Mouse (Mus musculus) MEL (cell line): ENCODE measurements around the gene Huwe1. TPM values are rescaled to one million over a fixed set of nuclear protein-coding genes. Genes with fewer than 3 reads are reported as not detected.

ENCODE experiments used
- DNase-seq: peaks from one replicate; pipeline ENCODE4 v3.0.0; 2011; ENCODE audit warnings: low read depth, low spot score
- H3K27ac ChIP-seq: 2 replicates; pipeline ENCODE4 v1.5.1; 2012; ENCODE audit warnings: low read depth, mild to moderate bottlenecking, control low read depth, low read length, moderate library complexity; ENCODE audit not compliant: control insufficient read depth
- H3K27me3 ChIP-seq, 2 experiments: fragments of 150-350 bp in 1 of 2; sonication (generic) in 1 of 2; 2 replicates each; pipeline ENCODE4 v1.6.1; 2012; ENCODE audit warnings: low read length in 2 of 2, mild to moderate bottlenecking in 2 of 2, improper control_type of control experiment in 1 of 2, moderate library complexity in 1 of 2; ENCODE audit not compliant: insufficient read depth in 2 of 2, control insufficient read depth in 1 of 2
- H3K36me3 ChIP-seq, 2 experiments: 2 replicates each; pipeline ENCODE4 v1.6.1; 2012 to 2014; ENCODE audit warnings: low read length in 2 of 2, improper control_type of control experiment in 1 of 2, inconsistent platforms in 1 of 2, mild to moderate bottlenecking in 1 of 2; ENCODE audit not compliant: insufficient read depth in 2 of 2, control insufficient read depth in 1 of 2
- H3K4me1 ChIP-seq, 2 experiments: fragments of 150-350 bp in 1 of 2; sonication (generic) in 1 of 2; 2 replicates each; pipeline ENCODE4 v1.6.1; 2012; ENCODE audit warnings: low read length in 2 of 2, improper control_type of control experiment in 1 of 2, mild to moderate bottlenecking in 1 of 2; ENCODE audit not compliant: insufficient read depth in 2 of 2, control insufficient read depth in 1 of 2
- H3K4me3 ChIP-seq, 2 experiments: fragments of 150-350 bp in 1 of 2; sonication (generic) in 1 of 2; 2 replicates each; pipeline ENCODE4 v1.5.1; 2012; ENCODE audit warnings: low read depth in 2 of 2, low read length in 2 of 2, mild to moderate bottlenecking in 2 of 2, moderate library complexity in 2 of 2, control low read depth in 1 of 2, improper control_type of control experiment in 1 of 2; ENCODE audit not compliant: control insufficient read depth in 1 of 2, insufficient read depth in 1 of 2
- H3K79me2 ChIP-seq: 2 replicates; pipeline ENCODE4 v1.6.1; 2012; ENCODE audit warnings: mild to moderate bottlenecking, low read length, moderate library complexity; ENCODE audit not compliant: control insufficient read depth, poor library complexity, insufficient read depth
- H3K9ac ChIP-seq: 2 replicates; pipeline ENCODE4 v1.6.1; 2012; ENCODE audit warnings: low read depth, mild to moderate bottlenecking, control low read depth, low read length, moderate library complexity; ENCODE audit not compliant: control insufficient read depth, poor library complexity, severe bottlenecking
- H3K9me3 ChIP-seq: fragments of 150-350 bp; sonication (generic); replicated peaks from 2 replicates; pipeline ENCODE4 v1.6.1; 2012; ENCODE audit warnings: mild to moderate bottlenecking, low read length, improper control_type of control experiment, moderate library complexity; ENCODE audit not compliant: insufficient read depth
- BHLHE40 ChIP-seq: IDR thresholded peaks from 2 replicates; pipeline ENCODE4 v1.6.1; 2012; ENCODE audit warnings: low read depth, mild to moderate bottlenecking, inconsistent platforms, low read length, improper control_type of control experiment, borderline replicate concordance
- CHD1 ChIP-seq: IDR thresholded peaks from 2 replicates; pipeline ENCODE4 v1.6.1; 2012; ENCODE audit warnings: low read depth, mild to moderate bottlenecking, inconsistent platforms, low read length, improper control_type of control experiment
- CHD2 ChIP-seq: IDR thresholded peaks from 2 replicates; pipeline ENCODE4 v1.6.1; 2011; ENCODE audit warnings: low read length, improper control_type of control experiment
- CTCF ChIP-seq, 3 experiments: IDR thresholded peaks in 2 of 3; conservative IDR thresholded peaks in 1 of 3; 2 replicates each; pipeline ENCODE4 v1.5.1; 2011 to 2012; ENCODE audit warnings: low read length in 3 of 3, low read depth in 2 of 3, mild to moderate bottlenecking in 2 of 3, improper control_type of control experiment in 1 of 3, inconsistent platforms in 1 of 3, mixed read lengths in 1 of 3, moderate library complexity in 1 of 3; ENCODE audit not compliant: control insufficient read depth in 1 of 3, insufficient read depth in 1 of 3, poor library complexity in 1 of 3, severe bottlenecking in 1 of 3
- E2F4 ChIP-seq: IDR thresholded peaks from 2 replicates; pipeline ENCODE4 v1.6.1; 2011; ENCODE audit warnings: low read depth, low read length, improper control_type of control experiment, borderline replicate concordance
- ELF1 ChIP-seq: IDR thresholded peaks from 2 replicates; pipeline ENCODE4 v1.6.1; 2014; ENCODE audit warnings: low read depth, mild to moderate bottlenecking, inconsistent platforms, low read length, improper control_type of control experiment, moderate library complexity
- EP300 ChIP-seq, 2 experiments: IDR thresholded peaks; 2 replicates each; pipeline ENCODE4 v1.6.1; 2011; ENCODE audit warnings: improper control_type of control experiment in 2 of 2, low read length in 2 of 2, low read depth in 1 of 2, mild to moderate bottlenecking in 1 of 2
- ETS1 ChIP-seq: IDR thresholded peaks from 2 replicates; pipeline ENCODE4 v1.6.1; 2012; ENCODE audit warnings: low read depth, mild to moderate bottlenecking, inconsistent platforms, low read length, improper control_type of control experiment, moderate library complexity
- GABPA ChIP-seq: IDR thresholded peaks from 2 replicates; pipeline ENCODE4 v1.6.1; 2012; ENCODE audit warnings: low read depth, mild to moderate bottlenecking, inconsistent platforms, low read length, improper control_type of control experiment, moderate library complexity
- GATA1 ChIP-seq: IDR thresholded peaks from 2 replicates; pipeline ENCODE4 v1.6.1; 2011; ENCODE audit warnings: low read depth, low read length, improper control_type of control experiment
- HCFC1 ChIP-seq: IDR thresholded peaks from 2 replicates; pipeline ENCODE4 v1.6.1; 2012; ENCODE audit warnings: low read depth, mild to moderate bottlenecking, inconsistent platforms, low read length, improper control_type of control experiment, moderate library complexity
- JUND ChIP-seq: IDR thresholded peaks from 2 replicates; pipeline ENCODE4 v1.6.1; 2011; ENCODE audit warnings: low read depth, mild to moderate bottlenecking, improper control_type of control experiment, low read length
- KAT2A ChIP-seq: conservative IDR thresholded peaks from 2 replicates; pipeline ENCODE4 v1.6.1; 2012; ENCODE audit warnings: low read depth, low read length, improper control_type of control experiment, inconsistent platforms
- MAFK ChIP-seq: IDR thresholded peaks from 2 replicates; pipeline ENCODE4 v1.6.1; 2011; ENCODE audit warnings: low read depth, mild to moderate bottlenecking, low read length, improper control_type of control experiment, borderline replicate concordance
- MAX ChIP-seq: IDR thresholded peaks from 2 replicates; pipeline ENCODE4 v1.6.1; 2011; ENCODE audit warnings: low read length, improper control_type of control experiment
- MAZ ChIP-seq: IDR thresholded peaks from 2 replicates; pipeline ENCODE4 v1.6.1; 2012; ENCODE audit warnings: low read depth, mild to moderate bottlenecking, inconsistent platforms, low read length, improper control_type of control experiment
- MEF2A ChIP-seq: IDR thresholded peaks from 2 replicates; pipeline ENCODE4 v1.6.1; 2014; ENCODE audit warnings: low read depth, mild to moderate bottlenecking, inconsistent platforms, low read length, improper control_type of control experiment; ENCODE audit not compliant: poor library complexity, insufficient replicate concordance, severe bottlenecking; ENCODE audit errors: extremely low read depth
- MXI1 ChIP-seq: IDR thresholded peaks from 2 replicates; pipeline ENCODE4 v1.6.1; 2011; ENCODE audit warnings: mild to moderate bottlenecking, low read depth, low read length, improper control_type of control experiment
- MYB ChIP-seq: IDR thresholded peaks from 2 replicates; pipeline ENCODE4 v1.6.1; 2011; ENCODE audit warnings: mild to moderate bottlenecking, low read depth, low read length, improper control_type of control experiment
- MYC ChIP-seq: IDR thresholded peaks from 2 replicates; pipeline ENCODE4 v1.6.1; 2011; ENCODE audit warnings: low read depth, mild to moderate bottlenecking, low read length, improper control_type of control experiment, moderate library complexity
- NELFE ChIP-seq: IDR thresholded peaks from 2 replicates; pipeline ENCODE4 v1.6.1; 2011; ENCODE audit warnings: low read depth, low read length, improper control_type of control experiment
- NRF1 ChIP-seq: IDR thresholded peaks from 2 replicates; pipeline ENCODE4 v1.6.1; 2014; ENCODE audit warnings: low read depth, mild to moderate bottlenecking, inconsistent platforms, low read length, improper control_type of control experiment, moderate library complexity; ENCODE audit not compliant: poor library complexity, insufficient read depth, severe bottlenecking
- POLR2A ChIP-seq, 2 experiments: IDR thresholded peaks; 2 replicates each; pipeline ENCODE4 v1.6.1; 2011 to 2012; ENCODE audit warnings: low read length in 2 of 2, mild to moderate bottlenecking in 2 of 2, control low read depth in 1 of 2, improper control_type of control experiment in 1 of 2, low read depth in 1 of 2, moderate library complexity in 1 of 2; ENCODE audit not compliant: control insufficient read depth in 1 of 2, insufficient read depth in 1 of 2, poor library complexity in 1 of 2
- POLR2AphosphoS5 ChIP-seq: IDR thresholded peaks from 2 replicates; pipeline ENCODE4 v1.6.1; 2012; ENCODE audit warnings: low read depth, borderline replicate concordance, mild to moderate bottlenecking, inconsistent platforms, low read length, moderate library complexity, mixed read lengths
- RAD21 ChIP-seq: IDR thresholded peaks from 2 replicates; pipeline ENCODE4 v1.6.1; 2011; ENCODE audit warnings: mild to moderate bottlenecking, low read depth, low read length, improper control_type of control experiment
- RCOR1 ChIP-seq: IDR thresholded peaks from 2 replicates; pipeline ENCODE4 v1.6.1; 2012; ENCODE audit warnings: low read depth, mild to moderate bottlenecking, inconsistent platforms, low read length, improper control_type of control experiment
- SIN3A ChIP-seq: IDR thresholded peaks from 2 replicates; pipeline ENCODE4 v1.6.1; 2012; ENCODE audit warnings: low read length, improper control_type of control experiment, inconsistent platforms
- SMC3 ChIP-seq: IDR thresholded peaks from 2 replicates; pipeline ENCODE4 v1.6.1; 2011; ENCODE audit warnings: low read depth, low read length, improper control_type of control experiment
- TAL1 ChIP-seq: IDR thresholded peaks from 2 replicates; pipeline ENCODE4 v1.6.1; 2012; ENCODE audit warnings: mild to moderate bottlenecking, inconsistent platforms, low read length, moderate library complexity, mixed read lengths
- TBP ChIP-seq: IDR thresholded peaks from 2 replicates; pipeline ENCODE4 v1.8.0; 2011; ENCODE audit warnings: low read depth, low read length, improper control_type of control experiment
- TCF12 ChIP-seq: IDR thresholded peaks from 2 replicates; pipeline ENCODE4 v1.6.1; 2014; ENCODE audit warnings: low read depth, mild to moderate bottlenecking, inconsistent platforms, low read length, improper control_type of control experiment, moderate library complexity
- UBTF ChIP-seq: IDR thresholded peaks from 2 replicates; pipeline ENCODE4 v1.6.1; 2012; ENCODE audit warnings: low read depth, mild to moderate bottlenecking, inconsistent platforms, low read length, improper control_type of control experiment, moderate library complexity, borderline replicate concordance; ENCODE audit not compliant: insufficient read depth
- USF1 ChIP-seq: IDR thresholded peaks from 2 replicates; pipeline ENCODE4 v1.6.1; 2014; ENCODE audit warnings: low read depth, mild to moderate bottlenecking, inconsistent platforms, low read length, improper control_type of control experiment, moderate library complexity
- USF2 ChIP-seq, 2 experiments: IDR thresholded peaks; 2 replicates each; pipeline ENCODE4 v1.6.1; 2011 to 2012; ENCODE audit warnings: improper control_type of control experiment in 2 of 2, low read length in 2 of 2, borderline replicate concordance in 1 of 2, inconsistent platforms in 1 of 2, low read depth in 1 of 2, mild to moderate bottlenecking in 1 of 2; ENCODE audit not compliant: insufficient read depth in 1 of 2
- ZC3H11A ChIP-seq: IDR thresholded peaks from 2 replicates; pipeline ENCODE4 v1.6.1; 2012; ENCODE audit warnings: low read depth, mild to moderate bottlenecking, inconsistent platforms, low read length, improper control_type of control experiment
- ZKSCAN1 ChIP-seq: IDR thresholded peaks from 2 replicates; pipeline ENCODE4 v1.6.1; 2012; ENCODE audit warnings: low read depth, mild to moderate bottlenecking, inconsistent platforms, low read length, improper control_type of control experiment, moderate library complexity
- ZMIZ1 ChIP-seq: IDR thresholded peaks from 2 replicates; pipeline ENCODE4 v1.6.1; 2012; ENCODE audit warnings: low read depth, mild to moderate bottlenecking, inconsistent platforms, low read length, improper control_type of control experiment, moderate library complexity
- ZNF384 ChIP-seq: IDR thresholded peaks from 2 replicates; pipeline ENCODE4 v1.6.1; 2012; ENCODE audit warnings: low read depth, mild to moderate bottlenecking, inconsistent platforms, low read length, improper control_type of control experiment
- polyA plus RNA-seq, 2 experiments: library from polyadenylated mRNA; stranded (reverse) in 1 of 2; unstranded in 1 of 2; fragments of >175 nt in 1 of 2; fragments of >200 nt in 1 of 2; gene quantifications; 2 replicates each; pipeline versions ENCODE4 v1.2.1 to v1.2.4; 2012; ENCODE audit warnings: low replicate concordance in 2 of 2, low read depth in 1 of 2; ENCODE audit not compliant: insufficient read length in 2 of 2, insufficient read depth in 1 of 2, missing spikeins in 1 of 2
- total RNA-seq: library from RNA; depleted of rRNA; stranded (reverse); fragments of 300-350 nt; gene quantifications from 2 replicates; pipeline ENCODE4 v1.2.3, GENCODE M21; 2012

The Huwe1 gene
- total and polyA plus RNA-seq, 3 experiments, result 132 to 528 (median 345) TPM

GRCm38 (mm10) chrX:151831260-151831659 lies 30.7 kb downstream of the Huwe1 start:
- Histone ChIP-seq H3K36me3 (peaks cover 38 to 59% of the 10 kb centered on the region in 2 experiments), H3K27me3 (no peaks in the 10 kb centered on the region), H3K4me3 (no peak overlapping the region), H3K79me2 (peaks cover 46% of the 10 kb centered on the region), H3K27ac (peak overlapping the region; percentile 2; the same call in 1 of the 2 replicates), H3K9me3 (no peaks in the 10 kb centered on the region), H3K4me1 (peaks cover 25 to 49% of the 10 kb centered on the region in 2 experiments), H3K9ac (no peak overlapping the region)
- DNase-seq, result peak; percentile 35
- no peak for TF ChIP-seq POLR2AphosphoS5
- no peak for TF ChIP-seq ZMIZ1
- TF ChIP-seq E2F4, result no peak
- TF ChIP-seq HCFC1, result no peak
- no peak for TF ChIP-seq GABPA
- peak; percentile 58; the same call in 1 of the 2 replicates for TF ChIP-seq GATA1
- TF ChIP-seq MAFK, result no peak; the same call in 1 of the 2 replicates
- TF ChIP-seq MYB, result 0 out of 2 replicates have a peak, but pooled peaks have one; percentile 34
- no peak for TF ChIP-seq JUND
- no peak for TF ChIP-seq SIN3A
- TF ChIP-seq TBP, result no peak
- no peak for TF ChIP-seq ZNF384
- no peak for TF ChIP-seq SMC3
- no peak for TF ChIP-seq CHD1
- TF ChIP-seq USF2 (IDR thresholded peaks at IDR 0.05; ENCODE audit: borderline replicate concordance in 1 of 2, insufficient read depth in 1 of 2, low read depth in 1 of 2, low read length in 2 of 2), result no peak
- no peak for TF ChIP-seq MYC
- TF ChIP-seq POLR2A (IDR thresholded peaks at IDR 0.05; ENCODE audit: control insufficient read depth in 1 of 2, insufficient read depth in 1 of 2, low read depth in 1 of 2, low read length in 2 of 2, poor library complexity in 1 of 2), result no peak
- TF ChIP-seq MEF2A, result peak; percentile 85; the same call in 1 of the 2 replicates
- no peak for TF ChIP-seq BHLHE40
- TF ChIP-seq EP300 (IDR thresholded peaks at IDR 0.05; ENCODE audit: low read depth in 1 of 2, low read length in 2 of 2), result peak; percentile 21 to 61; a peak in 2 of 4 replicates
- TF ChIP-seq NELFE, result no peak
- no peak for TF ChIP-seq RCOR1
- TF ChIP-seq CHD2, result no peak
- no peak for TF ChIP-seq MAZ
- peak; percentile 59 for TF ChIP-seq ETS1
- no peak for TF ChIP-seq KAT2A
- TF ChIP-seq ZC3H11A, result no peak
- peak; percentile 67; the same call in 1 of the 2 replicates for TF ChIP-seq TCF12
- no peak for TF ChIP-seq TAL1
- no peak for TF ChIP-seq CTCF (IDR thresholded peaks at IDR 0.05 in 2 of 3, conservative IDR thresholded peaks at IDR 0.05 in 1 of 3; ENCODE audit: control insufficient read depth in 1 of 3, insufficient read depth in 1 of 3, low read depth in 2 of 3, low read length in 3 of 3, poor library complexity in 1 of 3, severe bottlenecking in 1 of 3)
- no peak for TF ChIP-seq NRF1
- TF ChIP-seq UBTF, result no peak
- TF ChIP-seq MAX, result no peak
- no peak for TF ChIP-seq USF1
- peak; percentile 13; the same call in 1 of the 2 replicates for TF ChIP-seq MXI1
- TF ChIP-seq ZKSCAN1, result no peak
- no peak for TF ChIP-seq RAD21
- TF ChIP-seq ELF1, result no peak
